In the genomic region with DNA sequence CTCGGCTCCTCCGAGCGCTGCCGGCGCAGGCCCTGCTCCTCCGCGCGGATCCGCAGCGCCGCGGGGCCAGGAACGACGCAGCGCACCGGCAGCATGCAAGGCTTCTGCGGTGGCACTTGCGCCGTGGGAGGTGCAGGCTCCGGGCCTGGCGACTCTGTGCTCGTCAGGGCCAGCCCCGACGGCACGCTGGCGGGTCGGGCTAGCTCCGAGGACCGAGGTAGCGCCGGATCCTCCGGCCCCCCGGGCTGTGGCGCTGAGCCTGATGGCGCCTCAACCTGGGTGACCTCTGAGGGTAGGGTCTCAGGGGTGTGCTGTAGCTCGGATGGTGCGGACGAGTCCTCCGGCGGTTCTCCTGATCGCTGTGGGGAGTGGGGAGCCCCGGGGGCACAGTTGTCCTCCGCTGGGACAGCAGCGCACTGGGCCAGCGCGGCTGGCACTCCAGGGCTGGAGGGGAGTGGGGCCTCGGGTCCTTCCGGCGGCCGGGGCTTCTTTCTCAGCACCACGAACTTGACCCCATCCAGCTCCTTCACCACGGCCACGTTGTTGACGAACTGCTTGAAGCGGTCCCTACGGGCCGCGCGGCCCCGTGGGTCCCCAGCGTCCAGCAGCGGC, we compare ENCODE assay signal across 8 mouse cellular contexts. TPM values are rescaled to one million over a fixed set of nuclear protein-coding genes. Genes with fewer than 3 reads are reported as not detected.
A peak's percentile ranks its signal among the peaks of the same experiment; 100 is the strongest.
DNase-seq lines count a peak whose midpoint lies in the region; ATAC-seq and TF ChIP-seq lines count a peak whose summit lies in the region.

No protein-coding gene starts in this region.

- no peaks in the 10 kb centered on the region for H3K36me3 ChIP-seq in kidney, adult 2 months (ENCODE audit: control insufficient read depth, insufficient read depth, low read length)
- no peaks in the 10 kb centered on the region for H3K36me3 ChIP-seq in forebrain, embryonic 12.5 days (replicated peaks)
- no peaks in the 10 kb centered on the region for H3K36me3 ChIP-seq in limb, embryonic 13.5 days

- H3K4me2 ChIP-seq in forebrain, embryonic 12.5 days, result peak overlapping the region; percentile 72
- H3K4me2 ChIP-seq in limb, embryonic 13.5 days (replicated peaks), result peak overlapping the region; percentile 83

- WGBS in kidney, adult 2 months, result 2% methylated on average over 62 of the region's 62 CpGs
- 1% methylated on average over 62 of the region's 62 CpGs for WGBS in forebrain, embryonic 12.5 days
- under 1% methylated on average over 62 of the region's 62 CpGs for WGBS in limb, embryonic 13.5 days

- H3K9ac ChIP-seq in forebrain, embryonic 12.5 days, result peak overlapping the region; percentile 48
- peak overlapping the region; percentile 48 for H3K9ac ChIP-seq in limb, embryonic 13.5 days

- no peaks in the 10 kb centered on the region for H3K4me1 ChIP-seq in kidney, adult 2 months (ENCODE audit: control insufficient read depth, insufficient read depth, low read length)
- peaks cover 33% of the 10 kb centered on the region for H3K4me1 ChIP-seq in forebrain, embryonic 12.5 days
- peaks cover 20% of the 10 kb centered on the region for H3K4me1 ChIP-seq in limb, embryonic 13.5 days

- 0 out of 2 replicates have a peak, but pooled peaks cover 4% of the 10 kb centered on the region for H3K9me3 ChIP-seq in forebrain, embryonic 12.5 days
- H3K9me3 ChIP-seq in limb, embryonic 13.5 days, result no peaks in the 10 kb centered on the region

- peak overlapping the region; percentile 26 for H3K27ac ChIP-seq in kidney, adult 2 months (ENCODE audit: insufficient read depth, low read depth, low read length)
- H3K27ac ChIP-seq in forebrain, embryonic 12.5 days, result peak overlapping the region; percentile 46; the same call in 1 of the 2 replicates
- H3K27ac ChIP-seq in limb, embryonic 13.5 days, result no peak overlapping the region

- 0 out of 2 replicates have a peak, but pooled peaks have one; percentile 39 for ATAC-seq in forebrain, embryonic 12.5 days (ENCODE audit: low FRiP score)
- no peak for ATAC-seq in limb, embryonic 13.5 days (ENCODE audit: low FRiP score, low read depth)

- DNase-seq in kidney, adult 2 months, result peak; percentile 14
- no peak for DNase-seq in kidney, adult 9 months
- peak; percentile 71 for DNase-seq in brain, adult 2 months (ENCODE audit: low read depth, low spot score)
- peak; percentile 52 for DNase-seq in retina, embryonic 14.5 days (ENCODE audit: low spot score)
- no peak for DNase-seq in T-cell, adult 2 months (ENCODE audit: low spot score)
- DNase-seq in adipocyte (ENCODE audit: low spot score), result no peak

- no peak for TF ChIP-seq CTCF in kidney, adult 2 months (conservative IDR thresholded peaks at IDR 0.05; ENCODE audit: insufficient read depth, insufficient read length, low read depth, low read length)

- TF ChIP-seq POLR2A in kidney, adult 2 months (IDR thresholded peaks at IDR 0.05; ENCODE audit: low read depth, low read length), result no peak

- H3K4me3 ChIP-seq in kidney, adult 2 months (ENCODE audit: insufficient read depth, low read depth, low read length), result peak overlapping the region; percentile 38
- H3K4me3 ChIP-seq in forebrain, embryonic 12.5 days (replicated peaks), result peak overlapping the region; percentile 48
- peak overlapping the region; percentile 50 for H3K4me3 ChIP-seq in limb, embryonic 13.5 days

- peaks cover 3% of the 10 kb centered on the region; the same call in 1 of the 2 replicates for H3K27me3 ChIP-seq in kidney, adult 2 months (replicated peaks; ENCODE audit: control insufficient read depth, insufficient read depth, low read length)
- peaks cover 62% of the 10 kb centered on the region for H3K27me3 ChIP-seq in forebrain, embryonic 12.5 days
- peaks cover 87% of the 10 kb centered on the region for H3K27me3 ChIP-seq in limb, embryonic 13.5 days

RNA-seq across cellular contexts. Expression of a gene that starts 0.7 kb away (rescaled TPM):
- polyA plus RNA-seq in kidney, adult 2 months (2012; rRNA removed), result not detected in 2 replicates
- 0.29 TPM in 1 of 2 replicates, not detected in the other for polyA plus RNA-seq in forebrain, embryonic 12.5 days (2016; fragmentation: Nextera tagmentation; extraction: Ambion mirVana)
- not detected in 2 replicates for polyA plus RNA-seq in limb, embryonic 13.5 days (2015; fragmentation: Nextera tagmentation; extraction: Ambion mirVana)

RNA-seq across cellular contexts. Expression of a gene that starts 0.8 kb away (rescaled TPM):
- 0.84 and 1.8 TPM in 2 replicates for polyA plus RNA-seq in kidney, adult 2 months (2012; rRNA removed)
- polyA plus RNA-seq in forebrain, embryonic 12.5 days (2016; fragmentation: Nextera tagmentation; extraction: Ambion mirVana), result 1.1 and 1.6 TPM in 2 replicates
- 0.17 and 0.37 TPM in 2 replicates for polyA plus RNA-seq in limb, embryonic 13.5 days (2015; fragmentation: Nextera tagmentation; extraction: Ambion mirVana)

RNA-seq across cellular contexts. Expression of a gene that starts 9.0 kb away (rescaled TPM):
- not detected in 2 replicates for polyA plus RNA-seq in kidney, adult 2 months (2012; rRNA removed)
- not detected in 2 replicates for polyA plus RNA-seq in forebrain, embryonic 12.5 days (2016; fragmentation: Nextera tagmentation; extraction: Ambion mirVana)
- not detected in 2 replicates for polyA plus RNA-seq in limb, embryonic 13.5 days (2015; fragmentation: Nextera tagmentation; extraction: Ambion mirVana)

RNA-seq across cellular contexts. Expression of a gene that starts 22.3 kb away (rescaled TPM):
- 0.88 and 1.2 TPM in 2 replicates for polyA plus RNA-seq in kidney, adult 2 months (2012; rRNA removed)
- polyA plus RNA-seq in forebrain, embryonic 12.5 days (2016; fragmentation: Nextera tagmentation; extraction: Ambion mirVana), result 1.8 and 2.0 TPM in 2 replicates
- 7.9 TPM in 2 replicates for polyA plus RNA-seq in limb, embryonic 13.5 days (2015; fragmentation: Nextera tagmentation; extraction: Ambion mirVana)

RNA-seq across cellular contexts. Expression of a gene that starts 22.4 kb away (rescaled TPM):
- 0.05 and 0.10 TPM in 2 replicates for polyA plus RNA-seq in kidney, adult 2 months (2012; rRNA removed)
- polyA plus RNA-seq in forebrain, embryonic 12.5 days (2016; fragmentation: Nextera tagmentation; extraction: Ambion mirVana), result 0.13 and 0.14 TPM in 2 replicates
- polyA plus RNA-seq in limb, embryonic 13.5 days (2015; fragmentation: Nextera tagmentation; extraction: Ambion mirVana), result 0.18 and 0.29 TPM in 2 replicates

Comparison
In these comparisons a context has a peak if more than half of its experiments do, and no peak if none do; other contexts are left out.
1. DNase-seq: peak in kidney, adult 2 months (single experiment), brain, adult 2 months (single experiment) and retina, embryonic 14.5 days (single experiment); none in kidney, adult 9 months (single experiment), T-cell, adult 2 months (single experiment) and adipocyte (single experiment).
2. Peak in every context shown above with its lines, with median percentiles within 50 percentile points of each other: H3K4me3 ChIP-seq.